Mouse (Mus musculus) midbrain, embryonic 10.5 days (tissue): ENCODE results near the gene Dbnl. TPM values are rescaled to one million over a fixed set of nuclear protein-coding genes. Genes with fewer than 3 reads are reported as not detected.

Source experiments
- DNase-seq: peaks from one replicate; pipeline ENCODE4 v3.0.0-alpha.2; 2017; ENCODE audit warnings: low spot score
- H3K27ac ChIP-seq: fragments of 300-500 bp; sonication (generic); replicated peaks from 2 replicates; pipeline ENCODE4 v1.5.1; 2016; ENCODE audit warnings: mild to moderate bottlenecking
- H3K27me3 ChIP-seq: fragments of 300-500 bp; sonication (generic); 2 replicates; pipeline ENCODE4 v1.6.1; 2016; ENCODE audit warnings: low read depth, mild to moderate bottlenecking; ENCODE audit not compliant: poor library complexity, severe bottlenecking
- H3K36me3 ChIP-seq: fragments of 300-500 bp; sonication (generic); 2 replicates; pipeline ENCODE4 v1.6.1; 2016; ENCODE audit warnings: mild to moderate bottlenecking, moderate library complexity
- H3K4me1 ChIP-seq: fragments of 300-500 bp; sonication (generic); 2 replicates; pipeline ENCODE4 v1.6.1; 2016
- H3K4me3 ChIP-seq: fragments of 300-500 bp; sonication (generic); 2 replicates; pipeline ENCODE4 v1.5.1; 2016; ENCODE audit warnings: mild to moderate bottlenecking, moderate library complexity
- H3K9me3 ChIP-seq: fragments of 300-500 bp; sonication (generic); replicated peaks from 2 replicates; pipeline ENCODE4 v1.6.1; 2016; ENCODE audit warnings: mild to moderate bottlenecking
- WGBS: fragments of 180-500 bp; shearing (Covaris S2); methylation state at CpG from one replicate; pipeline ENCODE4 v1.1.7; 2016; 5-methylcytosine and 5-hydroxymethylcytosine counted together
- polyA plus RNA-seq: library from polyadenylated mRNA; unstranded; fragments of >200 nt; fragmentation: Nextera tagmentation; extraction: Ambion mirVana; gene quantifications from 2 replicates; pipeline ENCODE4 v1.2.1, GENCODE M21; 2016

The Dbnl gene
- polyA plus RNA-seq, 1 experiment from 2014 or later: 142 TPM

DNA sequence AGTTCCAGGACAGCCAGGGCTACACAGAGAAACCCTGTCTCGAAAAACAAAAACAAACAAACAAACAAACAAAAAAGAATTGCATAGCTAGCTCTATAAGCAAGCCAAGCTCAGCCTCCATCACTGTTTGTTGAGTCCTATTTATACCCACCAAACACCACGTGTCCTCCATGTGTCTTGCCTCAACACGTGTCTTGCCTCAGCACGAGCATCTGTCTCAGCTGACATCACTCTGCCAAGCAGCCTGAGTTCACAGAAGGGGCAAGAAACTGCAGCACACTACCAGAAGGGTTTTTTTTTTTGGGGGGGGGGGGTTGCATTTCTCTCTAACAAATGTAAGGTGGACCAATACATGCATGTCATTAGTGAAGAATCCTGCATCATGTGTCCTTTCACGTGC is 62.2 kb downstream of the Dbnl start:
- Histone ChIP-seq H3K4me3 (no peak overlapping the region), H3K4me1 (no peaks in the 10 kb centered on the region), H3K27ac (no peak overlapping the region), H3K36me3 (no peaks in the 10 kb centered on the region), H3K27me3 (no peaks in the 10 kb centered on the region), H3K9me3 (0 out of 2 replicates have a peak, but pooled peaks cover 3% of the 10 kb centered on the region)
- 79% methylated on average over 5 of the region's 5 CpGs for WGBS
- no peak for DNase-seq

Other genes with a start within 250 kb of the Dbnl start
- gene Ccdc117, start 246.3 kb upstream of the Dbnl start, polyA plus RNA-seq: 21.3 and 22.6 TPM in 2 replicates
- gene Ankrd36, start 218.8 kb upstream of the Dbnl start, polyA plus RNA-seq: 0.11 TPM in 1 of 2 replicates, not detected in the other
- gene Mrps24, start 72.8 kb upstream of the Dbnl start, polyA plus RNA-seq: 155 and 159 TPM in 2 replicates
- gene Urgcp, start 26.1 kb upstream of the Dbnl start, polyA plus RNA-seq: 18.3 and 22.8 TPM in 2 replicates
- gene Pgam2, start 15.2 kb downstream of the Dbnl start, polyA plus RNA-seq: 2.5 and 5.5 TPM in 2 replicates
- gene Polm, start 49.5 kb downstream of the Dbnl start, polyA plus RNA-seq: 9.8 and 10.8 TPM in 2 replicates
- gene Aebp1, start 73.5 kb downstream of the Dbnl start, polyA plus RNA-seq: 8.1 and 13.5 TPM in 2 replicates
- 148 and 160 TPM in 2 replicates for gene Pold2, start 89.8 kb downstream of the Dbnl start, polyA plus RNA-seq
- gene Myl7, start 110.3 kb downstream of the Dbnl start, polyA plus RNA-seq: 2.5 and 3.7 TPM in 2 replicates
- gene Gck, start 161.6 kb downstream of the Dbnl start, polyA plus RNA-seq: 2.5 and 2.9 TPM in 2 replicates
- gene Ykt6, start 167.2 kb downstream of the Dbnl start, polyA plus RNA-seq: 54.5 and 60.4 TPM in 2 replicates